Mouse (Mus musculus) liver, embryonic 11.5 days (tissue): ENCODE data around the gene Gm13289. TPM values are rescaled to one million over a fixed set of nuclear protein-coding genes. Genes with fewer than 3 reads are reported as not detected.
"Not testable (repeated sequence)": the region's sequence is repeated elsewhere in the genome, so short reads cannot be mapped to it uniquely, and the experiment has no call there.

Source experiments
- ATAC-seq: fragments of 200-750 bp; cut with Nextera tagmentation; replicated peaks from 2 replicates; pipeline ENCODE4 v1.8.0; 2017; ENCODE audit warnings: moderate number of reproducible peaks, mild to moderate bottlenecking, moderate TSS enrichment, moderate library complexity; ENCODE audit not compliant: low FRiP score
- DNase-seq: peaks from one replicate; pipeline ENCODE4 v3.0.0-alpha.2; 2017; ENCODE audit warnings: low spot score
- H3K27ac ChIP-seq: fragments of 300-500 bp; sonication (generic); 2 replicates; pipeline ENCODE4 v1.5.1; 2014; ENCODE audit warnings: mild to moderate bottlenecking, low read depth, low read length, control low read depth
- H3K27me3 ChIP-seq: fragments of 300-500 bp; sonication (generic); replicated peaks from 2 replicates; pipeline ENCODE4 v1.6.1; 2014; ENCODE audit warnings: low read length, mixed read lengths; ENCODE audit not compliant: control insufficient read depth, insufficient read depth
- H3K36me3 ChIP-seq: fragments of 300-500 bp; sonication (generic); 2 replicates; pipeline ENCODE4 v1.6.1; 2014; ENCODE audit warnings: mild to moderate bottlenecking, low read length, moderate library complexity, mixed read lengths; ENCODE audit not compliant: control insufficient read depth, insufficient read depth
- H3K4me1 ChIP-seq: fragments of 300-500 bp; sonication (generic); replicated peaks from 2 replicates; pipeline ENCODE4 v1.6.1; 2014; ENCODE audit warnings: low read length, mixed read lengths; ENCODE audit not compliant: control insufficient read depth, insufficient read depth
- H3K4me2 ChIP-seq: fragments of 300-500 bp; sonication (generic); 2 replicates; pipeline ENCODE4 v1.6.1; 2014; ENCODE audit warnings: mild to moderate bottlenecking, control low read depth, moderate library complexity
- H3K4me3 ChIP-seq: fragments of 300-500 bp; sonication (generic); 2 replicates; pipeline ENCODE4 v1.5.1; 2014; ENCODE audit warnings: low read depth, low read length, control low read depth
- H3K9ac ChIP-seq: fragments of 300-500 bp; sonication (generic); 2 replicates; pipeline ENCODE4 v1.6.1; 2014; ENCODE audit warnings: low read depth, low read length, control low read depth
- H3K9me3 ChIP-seq: fragments of 300-500 bp; sonication (generic); 2 replicates; pipeline ENCODE4 v1.6.1; 2016; ENCODE audit warnings: low read length, inconsistent platforms, mixed read lengths; ENCODE audit not compliant: control insufficient read depth
- WGBS: fragments of 180-500 bp; shearing (Covaris S2); extraction: QIAGEN DNeasy Blood & Tissue Kit; methylation state at CpG from one replicate; pipeline ENCODE4 v1.1.7; 2014; 5-methylcytosine and 5-hydroxymethylcytosine counted together
- polyA plus RNA-seq: library from polyadenylated mRNA; unstranded; fragments of >200 nt; fragmentation: Nextera tagmentation; extraction: Ambion mirVana; gene quantifications from 2 replicates; pipeline ENCODE4 v1.2.1, GENCODE M21; 2014

Gene Gm13289
- polyA plus RNA-seq, 1 experiment from 2014 or later = not detected

DNA sequence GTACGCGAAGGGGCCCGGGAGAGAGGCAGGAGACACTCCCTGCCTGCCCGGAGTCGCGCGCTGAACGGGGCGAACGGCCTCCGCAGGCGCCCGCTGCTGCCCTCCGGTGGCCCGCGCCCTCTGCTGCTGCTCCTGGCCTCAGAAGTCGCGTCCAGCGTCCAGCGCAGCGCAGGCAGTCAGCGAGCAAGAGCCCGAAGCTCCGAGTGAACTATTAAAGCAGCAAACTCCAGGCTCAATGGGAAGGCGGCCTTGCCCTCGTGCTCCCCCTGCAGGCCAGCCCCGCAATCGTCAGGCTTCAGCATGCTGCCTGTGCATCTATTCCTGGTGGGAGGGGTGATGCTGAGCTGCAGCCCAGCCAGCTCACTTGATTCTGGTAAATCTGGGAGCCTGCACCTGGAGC, 20.4 kb downstream of the Gm13289 start, which contains the start of gene Gm13279:
Gm13279 (plus strand) TSS at position 301 of the 400 bp plus-strand sequence.
- WGBS = no CpG with 5 or more reads among the region's 28 CpGs
- not testable (repeated sequence) for H3K27me3 ChIP-seq, H3K4me3 ChIP-seq, H3K4me2 ChIP-seq, H3K36me3 ChIP-seq, H3K9ac ChIP-seq, H3K9me3 ChIP-seq, H3K27ac ChIP-seq, H3K4me1 ChIP-seq, ATAC-seq, DNase-seq

DNA sequence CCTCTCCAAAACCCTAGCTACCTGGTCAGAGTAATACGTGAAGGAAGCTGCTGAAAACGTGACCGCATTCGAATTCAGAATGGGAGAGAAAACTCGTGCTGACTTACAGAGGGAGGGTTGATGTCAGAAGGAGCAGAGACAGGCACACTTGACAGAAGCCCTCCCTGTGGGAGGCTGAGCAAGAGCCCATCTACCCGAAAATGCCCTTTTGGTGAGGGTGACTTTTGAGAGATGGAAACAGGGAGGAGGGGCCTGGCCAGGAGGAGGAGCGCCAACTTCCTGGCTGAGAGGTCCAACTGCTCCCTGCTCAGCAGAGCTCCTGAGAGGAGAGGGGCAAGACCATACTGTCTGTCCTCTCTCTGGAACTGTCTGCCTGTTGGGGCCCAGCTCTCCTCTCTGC, 22.6 kb downstream of the Gm13289 start, which contains the start of gene Gm13285:
Gm13285 (plus strand) TSS at position 301 of the 400 bp plus-strand sequence.
- not testable (repeated sequence) for H3K9ac ChIP-seq, H3K4me2 ChIP-seq, H3K27ac ChIP-seq, ATAC-seq, H3K4me1 ChIP-seq, H3K9me3 ChIP-seq, H3K4me3 ChIP-seq, H3K36me3 ChIP-seq, H3K27me3 ChIP-seq, DNase-seq
- WGBS = 6% methylated on average over 2 of the region's 7 CpGs

DNA sequence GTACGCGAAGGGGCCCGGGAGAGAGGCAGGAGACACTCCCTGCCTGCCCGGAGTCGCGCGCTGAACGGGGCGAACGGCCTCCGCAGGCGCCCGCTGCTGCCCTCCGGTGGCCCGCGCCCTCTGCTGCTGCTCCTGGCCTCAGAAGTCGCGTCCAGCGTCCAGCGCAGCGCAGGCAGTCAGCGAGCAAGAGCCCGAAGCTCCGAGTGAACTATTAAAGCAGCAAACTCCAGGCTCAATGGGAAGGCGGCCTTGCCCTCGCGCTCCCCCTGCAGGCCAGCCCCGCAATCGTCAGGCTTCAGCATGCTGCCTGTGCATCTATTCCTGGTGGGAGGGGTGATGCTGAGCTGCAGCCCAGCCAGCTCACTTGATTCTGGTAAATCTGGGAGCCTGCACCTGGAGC, 26.2 kb downstream of the Gm13289 start, which contains the start of gene Gm13287:
Gm13287 (plus strand) TSS at position 301 of the 400 bp plus-strand sequence.
- not testable (repeated sequence) for H3K36me3 ChIP-seq, H3K9me3 ChIP-seq, H3K4me3 ChIP-seq, H3K9ac ChIP-seq, H3K27me3 ChIP-seq, H3K4me2 ChIP-seq, ATAC-seq, DNase-seq, H3K27ac ChIP-seq, H3K4me1 ChIP-seq
- WGBS = no CpG with 5 or more reads among the region's 29 CpGs

DNA sequence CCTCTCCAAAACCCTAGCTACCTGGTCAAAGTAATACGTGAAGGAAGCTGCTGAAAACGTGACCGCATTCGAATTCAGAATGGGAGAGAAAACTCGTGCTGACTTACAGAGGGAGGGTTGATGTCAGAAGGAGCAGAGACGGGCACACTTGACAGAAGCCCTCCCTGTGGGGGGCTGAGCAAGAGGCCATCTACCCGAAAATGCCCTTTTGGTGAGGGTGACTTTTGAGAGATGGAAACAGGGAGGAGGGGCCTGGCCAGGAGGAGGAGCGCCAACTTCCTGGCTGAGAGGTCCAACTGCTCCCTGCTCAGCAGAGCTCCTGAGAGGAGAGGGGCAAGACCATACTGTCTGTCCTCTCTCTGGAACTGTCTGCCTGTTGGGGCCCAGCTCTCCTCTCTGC, 28.5 kb downstream of the Gm13289 start, which contains the start of gene Gm13288:
Gm13288 (plus strand) TSS at position 301 of the 400 bp plus-strand sequence.
- not testable (repeated sequence) for H3K36me3 ChIP-seq, H3K27me3 ChIP-seq, H3K4me2 ChIP-seq, H3K4me1 ChIP-seq, H3K4me3 ChIP-seq, ATAC-seq, DNase-seq, H3K9ac ChIP-seq, H3K9me3 ChIP-seq, H3K27ac ChIP-seq
- WGBS = no CpG with 5 or more reads among the region's 8 CpGs

DNA sequence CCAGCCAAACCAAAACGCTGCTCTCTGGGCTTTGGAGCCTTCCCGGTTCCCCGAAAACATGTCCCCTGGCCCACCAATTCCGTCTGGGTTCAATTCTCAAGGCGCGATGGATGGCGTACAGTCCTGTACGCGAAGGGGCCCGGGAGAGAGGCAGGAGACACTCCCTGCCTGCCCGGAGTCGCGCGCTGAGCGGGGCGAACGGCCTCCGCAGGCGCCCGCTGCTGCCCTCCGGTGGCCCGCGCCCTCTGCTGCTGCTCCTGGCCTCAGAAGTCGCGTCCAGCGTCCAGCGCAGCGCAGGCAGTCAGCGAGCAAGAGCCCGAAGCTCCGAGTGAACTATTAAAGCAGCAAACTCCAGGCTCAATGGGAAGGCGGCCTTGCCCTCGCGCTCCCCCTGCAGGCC, 29.0 kb downstream of the Gm13289 start:
- H3K4me1 ChIP-seq, H3K4me3 ChIP-seq, ATAC-seq, H3K27ac ChIP-seq, H3K4me2 ChIP-seq, H3K27me3 ChIP-seq, H3K36me3 ChIP-seq, H3K9me3 ChIP-seq, H3K9ac ChIP-seq, DNase-seq: not testable (repeated sequence)
- 3% methylated on average over 5 of the region's 34 CpGs for WGBS

- ATAC-seq (no peak), DNase-seq (no peak)
- Histone ChIP-seq H3K4me1 (no peaks in the 10 kb centered on the region), H3K4me2 (no peak within 1 kb of the TSS), H3K36me3 (no peaks in the 10 kb centered on the region), H3K9me3 (no peaks in the 10 kb centered on the region), H3K4me3 (no peak within 1 kb of the TSS), H3K27me3 (no peaks in the 10 kb centered on the region), H3K27ac (no peak within 1 kb of the TSS), H3K9ac (no peak within 1 kb of the TSS)
- WGBS = 48% methylated on average over 3 of the region's 3 CpGs
Observed at GRCm38 (mm10) chr4:88815928-88816327, 39.2 kb downstream of the Gm13289 start, which contains the start of gene Ifna7. TSS of gene Ifna7 (plus strand) at chr4:88816228.

- no peaks in the 10 kb centered on the region for H3K36me3 ChIP-seq
- no peaks in the 10 kb centered on the region for H3K9me3 ChIP-seq
- H3K27me3 ChIP-seq = no peaks in the 10 kb centered on the region
- ATAC-seq (no peak), DNase-seq (no peak)
- H3K4me1 ChIP-seq = no peaks in the 10 kb centered on the region
- H3K9ac ChIP-seq = no peak within 1 kb of the TSS
- H3K4me2 ChIP-seq = no peak within 1 kb of the TSS
- no peak within 1 kb of the TSS for H3K27ac ChIP-seq
- H3K4me3 ChIP-seq = no peak within 1 kb of the TSS
- 69% methylated on average over 1 of the region's 1 CpGs for WGBS
Observed at GRCm38 (mm10) chr4:88819659-88820058, 42.9 kb downstream of the Gm13289 start, which contains the start of gene Ifna11. TSS of gene Ifna11 (plus strand) at chr4:88819959.

GRCm38 (mm10) chr4:88822995-88823394, 46.3 kb downstream of the Gm13289 start:
- WGBS = 24% methylated on average over 4 of the region's 4 CpGs
- H3K27ac ChIP-seq = no peak overlapping the region
- no peak overlapping the region for H3K4me3 ChIP-seq
- H3K36me3 ChIP-seq = no peaks in the 10 kb centered on the region
- DNase-seq (no peak), ATAC-seq (no peak)
- H3K4me2 ChIP-seq = no peak overlapping the region
- H3K4me1 ChIP-seq = no peaks in the 10 kb centered on the region
- no peaks in the 10 kb centered on the region for H3K9me3 ChIP-seq
- no peak overlapping the region for H3K9ac ChIP-seq
- H3K27me3 ChIP-seq = no peaks in the 10 kb centered on the region
